Mouse (Mus musculus): Measurements from ENCODE around the gene Pla2g2c.
A peak's percentile ranks its signal among the peaks of the same experiment; 100 is the strongest.

The Pla2g2c gene

DNA sequence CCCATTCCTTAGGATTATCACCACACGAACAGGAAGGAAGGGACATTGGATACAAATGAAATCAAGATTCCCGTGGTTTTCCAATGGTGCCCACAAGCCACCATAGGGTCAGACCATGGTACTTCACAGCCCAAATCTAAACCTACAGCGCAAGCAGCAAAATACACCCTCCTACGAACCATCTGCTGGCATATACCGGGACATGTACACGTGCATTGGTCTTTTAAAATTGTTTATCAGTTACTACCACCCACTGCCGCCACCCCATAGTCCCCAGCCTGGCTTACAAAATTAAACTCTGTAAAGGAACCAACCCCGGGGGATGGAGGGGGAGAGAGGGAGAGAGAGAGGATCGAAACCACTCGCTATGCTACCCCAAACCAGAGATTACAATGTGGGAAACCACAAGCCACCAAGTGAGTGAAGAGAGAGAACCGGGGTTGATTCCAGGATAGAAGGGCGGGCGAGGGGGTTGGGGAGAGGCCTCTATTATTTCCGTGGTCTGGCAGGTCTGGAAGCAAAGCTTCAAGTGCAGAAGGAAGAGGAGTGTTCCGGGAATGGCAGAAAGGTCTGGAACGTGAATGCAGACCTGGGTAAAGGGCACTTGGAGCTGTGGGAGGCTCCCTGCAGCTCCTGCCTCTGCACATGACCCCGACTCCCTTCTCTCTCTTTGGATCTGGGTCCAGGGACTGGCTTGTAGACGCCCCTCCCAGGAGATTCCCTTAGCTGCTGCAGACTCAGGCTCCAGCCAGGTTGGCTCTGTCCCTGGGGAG lies at the start of gene Pla2g2c:
Gene Pla2g2c, plus strand, starts transcription at position 439 of the 773 bp plus-strand sequence.
- no peak for DNase-seq (ENCODE audit: low read depth)

DNA sequence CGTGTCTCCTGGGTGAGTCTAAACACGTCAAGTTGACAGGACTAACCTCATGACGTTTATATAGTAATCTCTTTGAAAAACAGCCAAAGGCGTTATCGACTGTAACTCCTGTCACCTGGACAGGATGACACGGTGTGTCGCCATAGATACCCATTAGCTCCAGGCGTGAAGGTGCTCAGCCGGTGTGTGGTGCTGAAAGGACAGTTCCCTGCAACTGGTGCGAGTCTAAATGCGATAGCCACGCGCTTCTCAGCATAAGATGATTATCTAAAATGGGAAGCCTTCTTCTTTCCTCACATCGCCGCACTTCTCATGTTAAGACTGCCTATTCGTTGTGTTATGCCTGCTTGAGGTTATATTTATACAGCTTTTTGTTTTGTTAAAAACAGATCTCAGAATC lies 48.1 kb upstream of the Pla2g2c start:
- peak; percentile 8 for DNase-seq (ENCODE audit: low read depth)

GRCm38 (mm10) chr4:138677579-138677978 lies 47.0 kb upstream of the Pla2g2c start:
- no peak for DNase-seq (ENCODE audit: low read depth)

DNA sequence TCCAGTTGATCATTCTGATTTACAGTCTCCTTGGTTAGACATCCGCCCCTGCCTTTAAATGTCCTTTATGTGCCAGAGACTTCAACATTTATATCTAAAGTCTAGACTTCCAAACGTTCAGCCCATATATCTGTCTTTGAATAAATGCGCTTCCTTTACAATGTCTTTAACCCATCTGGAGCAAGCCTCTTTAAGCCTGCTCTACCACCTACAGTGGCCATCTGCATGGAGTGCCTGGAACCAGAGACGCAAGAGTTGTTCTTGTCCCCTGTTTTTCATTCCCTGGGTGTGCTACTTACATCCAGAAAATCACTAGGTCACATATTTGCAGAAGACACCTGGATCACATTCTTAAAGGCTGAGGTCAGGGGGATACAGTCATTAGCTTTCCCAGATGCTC lies 44.5 kb upstream of the Pla2g2c start:
- DNase-seq (ENCODE audit: low read depth), result no peak

GRCm38 (mm10) chr4:138682760-138683159 lies 41.8 kb upstream of the Pla2g2c start:
- no peak for DNase-seq (ENCODE audit: low read depth)

DNA sequence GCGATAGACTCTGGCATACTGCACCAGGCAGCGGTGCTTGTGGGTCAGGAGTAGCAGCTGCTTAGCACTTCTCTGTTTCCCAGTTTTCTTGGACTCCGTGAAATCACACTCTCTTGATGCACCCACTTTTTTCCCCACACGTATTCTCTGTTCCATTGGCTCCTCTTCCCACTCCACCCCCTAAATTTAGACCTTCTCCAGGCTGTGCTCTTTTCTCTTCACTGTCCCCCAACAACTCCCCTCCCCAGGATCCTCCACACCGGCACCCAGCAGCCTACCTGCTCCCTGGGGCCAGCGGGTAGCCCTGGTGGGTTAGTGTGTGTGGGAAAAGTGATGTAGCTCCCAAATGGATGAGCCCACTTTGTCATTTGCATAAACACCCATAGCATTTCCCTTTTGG lies 38.8 kb upstream of the Pla2g2c start:
- DNase-seq (ENCODE audit: low read depth), result no peak

- DNase-seq (ENCODE audit: low read depth), result no peak
Measured at GRCm38 (mm10) chr4:138689094-138689512, 35.5 kb upstream of the Pla2g2c start.

- no peak for DNase-seq (ENCODE audit: low read depth)
Measured at GRCm38 (mm10) chr4:138690561-138690960, 34.0 kb upstream of the Pla2g2c start.

GRCm38 (mm10) chr4:138691443-138692181 lies 33.0 kb upstream of the Pla2g2c start:
- DNase-seq (ENCODE audit: low read depth), result no peak

DNA sequence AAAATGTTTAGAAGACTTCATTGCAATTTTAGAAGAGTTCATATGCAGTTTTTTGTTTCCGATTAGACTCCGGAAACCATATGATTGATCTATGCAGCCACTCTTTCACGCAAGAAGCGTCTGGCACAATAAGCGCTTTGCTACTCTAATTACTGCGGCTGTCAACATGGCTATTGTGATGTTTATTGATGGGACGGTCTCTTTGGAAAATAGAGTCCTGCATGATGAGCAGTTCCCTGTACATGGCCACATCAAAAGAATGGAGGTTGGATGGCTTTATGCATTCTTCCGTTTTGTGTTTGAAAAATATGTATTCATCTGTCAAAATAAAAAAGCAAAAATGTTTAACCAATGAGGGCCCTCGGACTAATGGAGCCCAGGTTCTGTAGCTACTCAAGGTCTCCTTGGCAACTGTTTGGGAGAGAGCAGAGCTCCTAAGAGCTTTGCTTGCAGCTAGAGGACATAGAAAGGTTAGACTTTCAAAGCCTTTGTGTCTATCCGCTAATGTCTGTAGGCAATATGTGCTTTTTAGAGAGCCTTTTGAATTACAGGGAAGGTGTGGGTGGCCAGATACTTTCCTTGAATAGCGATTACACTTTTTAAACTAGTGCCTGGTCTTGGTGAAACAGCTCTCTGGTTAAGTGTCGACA lies 31.4 kb upstream of the Pla2g2c start:
- DNase-seq (ENCODE audit: low read depth), result no peak

GRCm38 (mm10) chr4:138696720-138697119 lies 27.9 kb upstream of the Pla2g2c start:
- no peak for DNase-seq (ENCODE audit: low read depth)

DNA sequence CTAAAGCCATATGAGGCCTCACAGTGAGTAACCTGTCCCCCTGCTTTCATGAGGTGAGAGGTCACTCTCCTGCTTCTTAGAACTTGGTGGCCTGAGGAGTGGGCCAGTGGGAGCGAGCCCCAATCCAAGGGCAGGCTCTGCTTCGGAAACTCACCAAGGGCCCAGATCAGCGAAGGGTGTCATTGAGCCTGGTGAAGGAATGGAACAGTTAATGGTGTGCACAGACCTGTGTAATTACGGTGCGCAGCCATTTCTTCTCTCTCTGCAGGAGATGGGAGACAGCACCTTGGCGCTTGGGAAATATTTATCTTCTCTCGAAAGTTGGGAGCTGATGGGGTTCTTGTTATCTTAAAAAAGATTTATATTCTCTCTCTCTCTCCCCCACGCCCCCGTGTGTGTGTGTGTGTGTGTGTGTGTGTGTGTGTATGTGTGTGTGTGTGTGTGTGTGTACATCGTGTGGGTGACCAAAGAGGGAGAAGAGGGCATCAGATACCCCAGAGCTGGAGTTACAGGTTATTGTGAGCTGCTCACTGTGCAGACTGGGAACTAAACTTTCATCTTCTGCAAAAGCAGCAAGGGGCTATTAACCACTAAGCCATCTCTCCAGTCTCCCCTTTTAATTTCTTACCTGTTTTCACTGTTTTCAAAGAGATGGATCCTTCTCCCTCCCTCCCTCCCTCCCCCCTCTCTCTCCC lies 27.3 kb upstream of the Pla2g2c start:
- DNase-seq (ENCODE audit: low read depth), result no peak

DNA sequence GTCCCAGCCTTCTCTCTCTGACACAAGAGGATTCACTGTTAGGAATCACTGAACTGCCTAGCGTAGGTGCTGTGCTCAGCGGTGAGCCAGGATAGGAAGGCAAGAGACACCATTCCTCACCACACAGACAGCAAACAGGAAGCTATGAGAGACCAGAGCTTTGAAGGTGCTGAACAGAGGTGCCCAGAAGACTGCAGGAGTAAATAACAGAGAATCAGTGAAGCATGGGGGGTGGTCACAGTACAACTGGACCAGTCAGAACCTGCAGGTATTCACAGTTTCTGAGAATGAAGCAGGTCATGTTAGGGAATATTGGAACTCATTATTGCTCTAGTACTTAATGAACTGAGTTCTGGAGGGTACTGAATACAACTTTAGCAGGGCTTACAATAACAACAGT lies 26.3 kb upstream of the Pla2g2c start:
- DNase-seq (ENCODE audit: low read depth), result no peak

- DNase-seq (ENCODE audit: low read depth), result no peak
Measured at GRCm38 (mm10) chr4:138700184-138700982, 24.2 kb upstream of the Pla2g2c start.

- DNase-seq (ENCODE audit: low read depth), result no peak
Measured at GRCm38 (mm10) chr4:138701111-138701510, 23.5 kb upstream of the Pla2g2c start.

- no peak for DNase-seq (ENCODE audit: low read depth)
Measured at GRCm38 (mm10) chr4:138702031-138702430, 22.6 kb upstream of the Pla2g2c start.

- no peak for DNase-seq (ENCODE audit: low read depth)
Measured at GRCm38 (mm10) chr4:138702528-138702927, 22.1 kb upstream of the Pla2g2c start.

- DNase-seq (ENCODE audit: low read depth), result no peak
Measured at GRCm38 (mm10) chr4:138703591-138703990, 21.0 kb upstream of the Pla2g2c start.

GRCm38 (mm10) chr4:138704169-138704568 lies 20.4 kb upstream of the Pla2g2c start:
- no peak for DNase-seq (ENCODE audit: low read depth)

- no peak for DNase-seq (ENCODE audit: low read depth)
Measured at GRCm38 (mm10) chr4:138706620-138707019, 18.0 kb upstream of the Pla2g2c start.

- DNase-seq (ENCODE audit: low read depth), result no peak
Measured at GRCm38 (mm10) chr4:138708636-138709035, 16.0 kb upstream of the Pla2g2c start.
